ENCODE assay signal across 8 mouse cellular contexts in genomic region chr4:111886607-111887006, GRCm38 (mm10). TPM values are rescaled to one million over a fixed set of nuclear protein-coding genes. Genes with fewer than 3 reads are reported as not detected.
DNase-seq lines count a peak whose midpoint lies in the region; ATAC-seq and TF ChIP-seq lines count a peak whose summit lies in the region.

No protein-coding gene starts in this region.

- H3K4me3 ChIP-seq in embryonic facial prominence, embryonic 10.5 days: no peak overlapping the region
- no peak overlapping the region for H3K4me3 ChIP-seq in limb, embryonic 12.5 days (replicated peaks)
- H3K4me3 ChIP-seq in midbrain, postnatal 0 days (ENCODE audit: low read depth, low read length): no peak overlapping the region
- H3K4me3 ChIP-seq in stomach, embryonic 15.5 days (replicated peaks): no peak overlapping the region

- ATAC-seq in limb, embryonic 12.5 days (ENCODE audit: insufficient number of reproducible peaks, insufficient read depth, low FRiP score, low TSS enrichment, low read depth): peak; percentile 72; the same call in 1 of the 2 replicates
- peak; percentile 89 for ATAC-seq in midbrain, postnatal 0 days (ENCODE audit: low FRiP score)
- ATAC-seq in stomach, embryonic 15.5 days (ENCODE audit: insufficient read depth, low FRiP score, low read depth): peak; percentile 62; the same call in 1 of the 2 replicates

- no peak overlapping the region for H3K4me2 ChIP-seq in limb, embryonic 12.5 days
- no peak overlapping the region for H3K4me2 ChIP-seq in midbrain, postnatal 0 days (ENCODE audit: low read depth, low read length, poor library complexity, severe bottlenecking)
- H3K4me2 ChIP-seq in stomach, embryonic 15.5 days: peak overlapping the region; percentile 49; the same call in 1 of the 2 replicates

- H3K9me3 ChIP-seq in embryonic facial prominence, embryonic 10.5 days: no peaks in the 10 kb centered on the region
- H3K9me3 ChIP-seq in limb, embryonic 12.5 days: no peaks in the 10 kb centered on the region
- H3K9me3 ChIP-seq in midbrain, postnatal 0 days (ENCODE audit: low read length): no peaks in the 10 kb centered on the region
- H3K9me3 ChIP-seq in stomach, embryonic 15.5 days: no peaks in the 10 kb centered on the region

- no peak overlapping the region for H3K27ac ChIP-seq in embryonic facial prominence, embryonic 10.5 days (replicated peaks)
- H3K27ac ChIP-seq in limb, embryonic 12.5 days: no peak overlapping the region
- no peak overlapping the region for H3K27ac ChIP-seq in midbrain, postnatal 0 days (ENCODE audit: low read depth, low read length)
- no peak overlapping the region for H3K27ac ChIP-seq in stomach, embryonic 15.5 days

- H3K9ac ChIP-seq in limb, embryonic 12.5 days (replicated peaks): no peak overlapping the region
- H3K9ac ChIP-seq in midbrain, postnatal 0 days (replicated peaks; ENCODE audit: low read length, poor library complexity, severe bottlenecking): no peak overlapping the region
- no peak overlapping the region for H3K9ac ChIP-seq in stomach, embryonic 15.5 days

- H3K36me3 ChIP-seq in embryonic facial prominence, embryonic 10.5 days (replicated peaks): no peaks in the 10 kb centered on the region
- H3K36me3 ChIP-seq in limb, embryonic 12.5 days: no peaks in the 10 kb centered on the region
- H3K36me3 ChIP-seq in midbrain, postnatal 0 days (ENCODE audit: insufficient read depth, low read length): no peaks in the 10 kb centered on the region
- H3K36me3 ChIP-seq in stomach, embryonic 15.5 days: no peaks in the 10 kb centered on the region

- no peaks in the 10 kb centered on the region for H3K4me1 ChIP-seq in embryonic facial prominence, embryonic 10.5 days
- no peaks in the 10 kb centered on the region for H3K4me1 ChIP-seq in limb, embryonic 12.5 days (replicated peaks)
- H3K4me1 ChIP-seq in midbrain, postnatal 0 days (ENCODE audit: insufficient read depth, low read length): no peaks in the 10 kb centered on the region
- peaks cover 5% of the 10 kb centered on the region; the same call in 1 of the 2 replicates for H3K4me1 ChIP-seq in stomach, embryonic 15.5 days

- peak; percentile 70 for DNase-seq in 416B (ENCODE audit: low read depth)
- peak; percentile 83 for DNase-seq in adrenal gland, postnatal 10 days
- DNase-seq in embryonic facial prominence, embryonic 10.5 days (ENCODE audit: low spot score): peak; percentile 69
- peak; percentile 32 to 59 for DNase-seq in heart, adult 9 months (ENCODE audit: low spot score in 2 of 2)
- peak; percentile 83 for DNase-seq in kidney, adult 9 months
- DNase-seq in midbrain, postnatal 0 days (ENCODE audit: low spot score): peak; percentile 81

- WGBS in embryonic facial prominence, embryonic 10.5 days: 24% methylated on average over 4 of the region's 4 CpGs
- WGBS in limb, embryonic 12.5 days: 22% methylated on average over 4 of the region's 4 CpGs
- 14% methylated on average over 4 of the region's 4 CpGs for WGBS in midbrain, postnatal 0 days
- WGBS in stomach, embryonic 15.5 days: 15% methylated on average over 4 of the region's 4 CpGs

- no peaks in the 10 kb centered on the region for H3K27me3 ChIP-seq in embryonic facial prominence, embryonic 10.5 days (replicated peaks; ENCODE audit: low read depth, poor library complexity, severe bottlenecking)
- H3K27me3 ChIP-seq in limb, embryonic 12.5 days: no peaks in the 10 kb centered on the region
- no peaks in the 10 kb centered on the region for H3K27me3 ChIP-seq in midbrain, postnatal 0 days (ENCODE audit: insufficient read depth, low read length)
- no peaks in the 10 kb centered on the region for H3K27me3 ChIP-seq in stomach, embryonic 15.5 days (replicated peaks)

- TF ChIP-seq CTCF in midbrain, postnatal 0 days (IDR thresholded peaks at IDR 0.05): peak; percentile 97

RNA-seq across cellular contexts. Expression of gene Slc5a9, which starts 16.1 kb away (rescaled TPM):
- not detected for total RNA-seq in adrenal gland, postnatal 10 days (2021)
- polyA plus RNA-seq in embryonic facial prominence, embryonic 10.5 days (2016; fragmentation: Nextera tagmentation; extraction: Ambion mirVana): not detected in 2 replicates
- polyA plus RNA-seq in limb, embryonic 12.5 days (2016; fragmentation: Nextera tagmentation; extraction: Ambion mirVana): 0.08 and 0.10 TPM in 2 replicates
- total RNA-seq in midbrain, postnatal 0 days (2014; rRNA removed): not detected in 2 replicates
- polyA plus RNA-seq in midbrain, postnatal 0 days (2015; fragmentation: Nextera tagmentation; extraction: Ambion mirVana): not detected in 2 replicates
- 3.0 and 5.9 TPM in 2 replicates for polyA plus RNA-seq in stomach, embryonic 15.5 days (2015; fragmentation: Nextera tagmentation; extraction: Ambion mirVana)

RNA-seq across cellular contexts. Expression of gene Skint8, which starts 32.6 kb away (rescaled TPM):
- total RNA-seq in adrenal gland, postnatal 10 days (2021): not detected
- polyA plus RNA-seq in embryonic facial prominence, embryonic 10.5 days (2016; fragmentation: Nextera tagmentation; extraction: Ambion mirVana): not detected in 2 replicates
- polyA plus RNA-seq in limb, embryonic 12.5 days (2016; fragmentation: Nextera tagmentation; extraction: Ambion mirVana): not detected in 2 replicates
- total RNA-seq in midbrain, postnatal 0 days (2014; rRNA removed): not detected in 2 replicates
- polyA plus RNA-seq in midbrain, postnatal 0 days (2015; fragmentation: Nextera tagmentation; extraction: Ambion mirVana): not detected in 2 replicates
- polyA plus RNA-seq in stomach, embryonic 15.5 days (2015; fragmentation: Nextera tagmentation; extraction: Ambion mirVana): 0.22 and 0.45 TPM in 2 replicates
